Mouse (Mus musculus) heart, postnatal 0 days (tissue): ENCODE data around the gene Pa2g4. TPM values are rescaled to one million over a fixed set of nuclear protein-coding genes. Genes with fewer than 3 reads are reported as not detected.

Experiments
- ATAC-seq: fragments of 200-750 bp; cut with Nextera tagmentation; 2 replicates; pipeline ENCODE4 v1.8.0; 2017; ENCODE audit warnings: low read depth, moderate number of reproducible peaks, moderate library complexity; ENCODE audit not compliant: insufficient read depth
- DNase-seq: peaks from one replicate; pipeline ENCODE4 v3.0.0-alpha.2; 2016; ENCODE audit warnings: low spot score
- H3K27ac ChIP-seq: fragments of 300-500 bp; sonication (generic); 2 replicates; pipeline ENCODE4 v1.5.1; 2014; ENCODE audit warnings: low read depth, mild to moderate bottlenecking
- H3K27me3 ChIP-seq: fragments of 300-500 bp; sonication (generic); 2 replicates; pipeline ENCODE4 v1.6.1; 2014; ENCODE audit warnings: low read length, mixed read lengths; ENCODE audit not compliant: control insufficient read depth, insufficient read depth
- H3K36me3 ChIP-seq: fragments of 300-500 bp; sonication (generic); replicated peaks from 2 replicates; pipeline ENCODE4 v1.6.1; 2014; ENCODE audit warnings: low read length, mixed read lengths; ENCODE audit not compliant: control insufficient read depth, insufficient read depth
- H3K4me1 ChIP-seq: fragments of 300-500 bp; sonication (generic); 2 replicates; pipeline ENCODE4 v1.6.1; 2014; ENCODE audit warnings: antibody characterized with exemption; ENCODE audit not compliant: control insufficient read depth, insufficient read depth
- H3K4me2 ChIP-seq: fragments of 300-500 bp; sonication (generic); 2 replicates; pipeline ENCODE4 v1.6.1; 2014; ENCODE audit warnings: low read depth, mild to moderate bottlenecking, low read length, moderate library complexity
- H3K4me3 ChIP-seq: fragments of 300-500 bp; sonication (generic); 2 replicates; pipeline ENCODE4 v1.5.1; 2014; ENCODE audit warnings: low read depth, low read length
- H3K9ac ChIP-seq: fragments of 300-500 bp; sonication (generic); replicated peaks from 2 replicates; pipeline ENCODE4 v1.6.1; 2014; ENCODE audit warnings: low read depth, low read length, mixed read lengths
- H3K9me3 ChIP-seq: fragments of 300-500 bp; sonication (generic); replicated peaks from 2 replicates; pipeline ENCODE4 v1.6.1; 2016; ENCODE audit warnings: low read length; ENCODE audit not compliant: control insufficient read depth
- CTCF ChIP-seq: IDR thresholded peaks from 2 replicates; pipeline ENCODE4 v1.5.1; 2016; ENCODE audit warnings: antibody characterized with exemption, control low read depth, low read depth
- EP300 ChIP-seq: IDR thresholded peaks from 2 replicates; pipeline ENCODE4 v1.6.1; 2016; ENCODE audit warnings: antibody characterized with exemption, low read depth
- WGBS: fragments of 180-500 bp; shearing (Covaris S2); extraction: QIAGEN DNeasy Blood & Tissue Kit; methylation state at CpG from one replicate; pipeline ENCODE4 v1.1.7; 2014; 5-methylcytosine and 5-hydroxymethylcytosine counted together
- polyA plus RNA-seq: library from polyadenylated mRNA; unstranded; fragments of >200 nt; fragmentation: Nextera tagmentation; extraction: Ambion mirVana; gene quantifications from 2 replicates; pipeline ENCODE4 v1.2.1, GENCODE M21; 2015
- total RNA-seq: library from RNA; depleted of rRNA; stranded (reverse); fragments of >200 nt; gene quantifications from 2 replicates; pipeline ENCODE4 v1.2.3, GENCODE M21; 2014; ENCODE audit warnings: low replicate concordance

The Pa2g4 gene
- total and polyA plus RNA-seq, 2 experiments from 2014 or later = 50.2 to 74.3 TPM

GRCm38 (mm10) chr10:128587120-128587519 lies 21.3 kb upstream of the Pa2g4 start:
- H3K27me3 ChIP-seq = peaks cover 19% of the 10 kb centered on the region; the same call in 1 of the 2 replicates
- H3K4me2 ChIP-seq = no peak overlapping the region
- TF ChIP-seq EP300 (no peak), CTCF (no peak)
- H3K36me3 ChIP-seq = no peaks in the 10 kb centered on the region
- H3K4me1 ChIP-seq = peaks cover 5% of the 10 kb centered on the region
- DNase-seq (no peak), ATAC-seq (no peak)
- H3K4me3 ChIP-seq = no peak overlapping the region
- H3K9me3 ChIP-seq = no peaks in the 10 kb centered on the region
- no peak overlapping the region for H3K27ac ChIP-seq
- no peak overlapping the region for H3K9ac ChIP-seq
- 55% methylated on average over 4 of the region's 4 CpGs for WGBS

- no peak for ATAC-seq
- H3K9ac ChIP-seq = no peak overlapping the region
- TF ChIP-seq EP300 = no peak
- TF ChIP-seq CTCF = no peak
- no peaks in the 10 kb centered on the region for H3K36me3 ChIP-seq
- no peak for DNase-seq
- H3K27ac ChIP-seq = no peak overlapping the region
- H3K27me3 ChIP-seq = peaks cover 19% of the 10 kb centered on the region; the same call in 1 of the 2 replicates
- no peaks in the 10 kb centered on the region for H3K9me3 ChIP-seq
- peaks cover 5% of the 10 kb centered on the region for H3K4me1 ChIP-seq
- no peak overlapping the region for H3K4me2 ChIP-seq
- no peak overlapping the region for H3K4me3 ChIP-seq
- WGBS = 15% methylated on average over 1 of the region's 1 CpGs
These were observed 20.8 kb upstream of the Pa2g4 start for GRCm38 (mm10) chr10:128586546-128586945.

- 21% methylated on average over 4 of the region's 4 CpGs for WGBS
- peaks cover 18% of the 10 kb centered on the region; the same call in 1 of the 2 replicates for H3K27me3 ChIP-seq
- no peaks in the 10 kb centered on the region for H3K9me3 ChIP-seq
- no peak overlapping the region for H3K9ac ChIP-seq
- TF ChIP-seq EP300 (no peak), CTCF (no peak)
- H3K36me3 ChIP-seq = no peaks in the 10 kb centered on the region
- no peak overlapping the region for H3K4me3 ChIP-seq
- no peak overlapping the region for H3K27ac ChIP-seq
- no peak for DNase-seq
- H3K4me2 ChIP-seq = no peak overlapping the region
- peaks cover 4% of the 10 kb centered on the region for H3K4me1 ChIP-seq
- ATAC-seq = no peak
These were observed 18.6 kb upstream of the Pa2g4 start for GRCm38 (mm10) chr10:128584386-128584785.

- WGBS = 17% methylated on average over 7 of the region's 7 CpGs
- peak overlapping the region; percentile 28 for H3K4me3 ChIP-seq
- H3K4me2 ChIP-seq = peak overlapping the region; percentile 55
- H3K9me3 ChIP-seq = no peaks in the 10 kb centered on the region
- H3K27me3 ChIP-seq = peaks cover 11% of the 10 kb centered on the region; the same call in 1 of the 2 replicates
- no peaks in the 10 kb centered on the region for H3K36me3 ChIP-seq
- peak overlapping the region; percentile 57; the same call in 1 of the 2 replicates for H3K9ac ChIP-seq
- ATAC-seq = peak; percentile 95
- no peaks in the 10 kb centered on the region; the same call in 1 of the 2 replicates for H3K4me1 ChIP-seq
- peak; percentile 82 for DNase-seq
- no peak for TF ChIP-seq CTCF
- TF ChIP-seq EP300 = no peak
- H3K27ac ChIP-seq = peak overlapping the region; percentile 79
These were observed 17.9 kb upstream of the Pa2g4 start for GRCm38 (mm10) chr10:128583644-128584043.

GRCm38 (mm10) chr10:128579731-128580130 lies 13.9 kb upstream of the Pa2g4 start:
- DNase-seq (no peak), ATAC-seq (no peak)
- H3K9me3 ChIP-seq = no peaks in the 10 kb centered on the region
- no peak overlapping the region for H3K4me2 ChIP-seq
- no peak overlapping the region for H3K27ac ChIP-seq
- H3K4me1 ChIP-seq = no peaks in the 10 kb centered on the region; the same call in 1 of the 2 replicates
- WGBS = 82% methylated on average over 4 of the region's 4 CpGs
- H3K27me3 ChIP-seq = no peaks in the 10 kb centered on the region
- no peak overlapping the region for H3K4me3 ChIP-seq
- H3K9ac ChIP-seq = no peak overlapping the region
- TF ChIP-seq EP300 = no peak
- TF ChIP-seq CTCF = no peak
- H3K36me3 ChIP-seq = no peaks in the 10 kb centered on the region

DNA sequence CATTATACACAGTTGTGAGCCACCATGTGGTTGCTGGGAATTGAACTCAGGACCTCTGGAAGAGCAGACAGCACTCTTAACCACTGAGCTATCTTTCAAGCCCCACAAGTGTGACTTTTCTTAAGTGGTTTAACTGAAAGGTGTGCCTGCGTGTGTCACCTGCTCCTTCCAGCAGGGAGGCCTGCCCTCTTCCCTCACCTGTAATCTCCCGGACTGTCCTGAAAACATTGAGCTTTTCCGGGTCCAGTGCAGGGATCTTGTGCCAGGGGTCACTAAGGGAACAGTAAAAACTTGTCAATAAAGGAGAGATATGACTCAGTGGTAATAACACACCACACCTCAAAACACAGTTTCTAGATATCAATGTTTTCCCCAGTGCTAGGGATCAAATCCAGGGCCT lies 13.5 kb upstream of the Pa2g4 start:
- H3K27ac ChIP-seq = no peak overlapping the region
- H3K4me3 ChIP-seq = no peak overlapping the region
- TF ChIP-seq EP300 (no peak), CTCF (no peak)
- H3K4me2 ChIP-seq = no peak overlapping the region
- no peaks in the 10 kb centered on the region; the same call in 1 of the 2 replicates for H3K4me1 ChIP-seq
- no peaks in the 10 kb centered on the region for H3K36me3 ChIP-seq
- no peaks in the 10 kb centered on the region for H3K27me3 ChIP-seq
- DNase-seq (no peak), ATAC-seq (no peak)
- H3K9me3 ChIP-seq = no peaks in the 10 kb centered on the region
- no peak overlapping the region for H3K9ac ChIP-seq
- WGBS = 82% methylated on average over 3 of the region's 3 CpGs
